Mouse (Mus musculus) forebrain, embryonic 14.5 days (tissue): ENCODE data around the gene Col15a1. TPM values are rescaled to one million over a fixed set of nuclear protein-coding genes. Genes with fewer than 3 reads are reported as not detected.

ENCODE experiments used
- ATAC-seq: fragments of 200-750 bp; cut with Nextera tagmentation; 2 replicates; pipeline ENCODE4 v1.8.0; 2017; ENCODE audit warnings: mild to moderate bottlenecking, moderate library complexity
- DNase-seq: peaks from one replicate; pipeline ENCODE4 v3.0.0-alpha.2; 2015; ENCODE audit warnings: low spot score
- H3K27ac ChIP-seq: fragments of 300-500 bp; sonication (generic); 2 replicates; pipeline ENCODE4 v1.5.1; 2014; ENCODE audit warnings: low read depth, mild to moderate bottlenecking, control low read depth, low read length, moderate library complexity
- H3K27me3 ChIP-seq: fragments of 300-500 bp; sonication (generic); replicated peaks from 2 replicates; pipeline ENCODE4 v1.6.1; 2014; ENCODE audit warnings: low read length, control low read depth, mixed read lengths; ENCODE audit not compliant: control insufficient read depth, insufficient read depth
- H3K36me3 ChIP-seq: fragments of 300-500 bp; sonication (generic); 2 replicates; pipeline ENCODE4 v1.6.1; 2014; ENCODE audit warnings: low read length, control low read depth; ENCODE audit not compliant: control insufficient read depth, insufficient read depth
- H3K4me1 ChIP-seq: fragments of 300-500 bp; sonication (generic); 2 replicates; pipeline ENCODE4 v1.6.1; 2014; ENCODE audit warnings: antibody characterized with exemption, low read length, control low read depth; ENCODE audit not compliant: control insufficient read depth, insufficient read depth
- H3K4me2 ChIP-seq: fragments of 300-500 bp; sonication (generic); 2 replicates; pipeline ENCODE4 v1.6.1; 2014; ENCODE audit warnings: mild to moderate bottlenecking, control low read depth, low read length
- H3K4me3 ChIP-seq: fragments of 300-500 bp; sonication (generic); 2 replicates; pipeline ENCODE4 v1.5.1; 2014; ENCODE audit warnings: low read depth, low read length, control low read depth
- H3K9ac ChIP-seq: fragments of 300-500 bp; sonication (generic); 2 replicates; pipeline ENCODE4 v1.6.1; 2014; ENCODE audit warnings: mild to moderate bottlenecking, low read length, control low read depth, moderate library complexity
- H3K9me3 ChIP-seq: fragments of 300-500 bp; sonication (generic); replicated peaks from 2 replicates; pipeline ENCODE4 v1.6.1; 2016; ENCODE audit warnings: low read length, control low read depth, mixed read lengths; ENCODE audit not compliant: control insufficient read depth
- WGBS: fragments of 180-500 bp; shearing (Covaris S2); extraction: QIAGEN DNeasy Blood & Tissue Kit; methylation state at CpG from one replicate; pipeline ENCODE4 v1.1.7; 2014; 5-methylcytosine and 5-hydroxymethylcytosine counted together
- polyA plus RNA-seq: library from polyadenylated mRNA; unstranded; fragments of >200 nt; fragmentation: Nextera tagmentation; extraction: Ambion mirVana; gene quantifications from 2 replicates; pipeline ENCODE4 v1.2.1, GENCODE M21; 2014

The Col15a1 gene
- 1.9 TPM in 2 replicates for polyA plus RNA-seq

GRCm38 (mm10) chr4:47207969-47208420, at the start of gene Col15a1:
Gene Col15a1, plus strand, starts transcription at chr4:47208161.
- Histone ChIP-seq H3K27me3 (peaks cover 41% of the 10 kb centered on the region), H3K9me3 (no peaks in the 10 kb centered on the region), H3K27ac (no peak within 1 kb of the TSS), H3K4me2 (peak within 1 kb of the TSS; percentile 73), H3K36me3 (no peaks in the 10 kb centered on the region), H3K4me3 (peak within 1 kb of the TSS; percentile 40), H3K4me1 (no peaks in the 10 kb centered on the region), H3K9ac (peak within 1 kb of the TSS; percentile 60)
- under 1% methylated on average over 19 of the region's 45 CpGs for WGBS
- ATAC-seq = peak; percentile 42; the same call in 1 of the 2 replicates
- peak; percentile 17 for DNase-seq

DNA sequence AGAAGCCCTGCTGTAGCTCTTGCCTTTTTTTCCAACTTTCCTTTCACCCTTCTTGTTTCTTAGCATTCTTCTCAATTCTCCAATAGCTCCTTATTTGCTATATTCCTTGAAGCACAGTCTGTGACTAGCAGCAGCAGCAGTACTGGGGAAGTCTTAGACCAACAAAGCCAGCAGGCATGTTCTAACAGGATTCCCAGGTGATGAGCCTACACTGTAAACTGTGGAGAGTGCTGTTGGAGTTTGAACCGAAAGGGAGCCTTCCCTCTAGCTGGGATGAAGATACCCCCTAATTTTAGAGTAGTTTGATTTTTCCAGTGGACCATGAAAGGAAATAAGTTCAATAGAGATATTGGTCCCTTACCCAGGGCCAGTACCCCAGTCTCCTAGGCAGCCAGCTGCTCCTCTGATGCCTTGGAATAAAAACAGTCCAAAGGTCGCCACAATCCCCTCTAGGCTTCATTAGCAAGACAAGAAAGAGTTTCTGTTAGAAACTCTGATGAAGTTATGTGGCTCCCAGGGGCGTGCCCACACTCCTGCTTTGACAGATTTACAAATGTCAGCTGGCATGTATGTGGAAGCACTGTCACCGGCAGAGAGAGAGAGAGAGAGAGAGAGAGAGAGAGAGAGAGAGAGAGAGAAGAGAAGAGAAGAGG, 46.7 kb upstream of the Col15a1 start:
- no peak overlapping the region for H3K9ac ChIP-seq
- ATAC-seq = peak; percentile 63
- peak; percentile 48 for DNase-seq
- H3K4me3 ChIP-seq = no peak overlapping the region
- no peaks in the 10 kb centered on the region for H3K36me3 ChIP-seq
- 7% methylated on average over 3 of the region's 4 CpGs for WGBS
- H3K27me3 ChIP-seq = no peaks in the 10 kb centered on the region
- no peak overlapping the region for H3K4me2 ChIP-seq
- H3K4me1 ChIP-seq = no peaks in the 10 kb centered on the region
- H3K27ac ChIP-seq = no peak overlapping the region
- H3K9me3 ChIP-seq = no peaks in the 10 kb centered on the region; the same call in 1 of the 2 replicates

DNA sequence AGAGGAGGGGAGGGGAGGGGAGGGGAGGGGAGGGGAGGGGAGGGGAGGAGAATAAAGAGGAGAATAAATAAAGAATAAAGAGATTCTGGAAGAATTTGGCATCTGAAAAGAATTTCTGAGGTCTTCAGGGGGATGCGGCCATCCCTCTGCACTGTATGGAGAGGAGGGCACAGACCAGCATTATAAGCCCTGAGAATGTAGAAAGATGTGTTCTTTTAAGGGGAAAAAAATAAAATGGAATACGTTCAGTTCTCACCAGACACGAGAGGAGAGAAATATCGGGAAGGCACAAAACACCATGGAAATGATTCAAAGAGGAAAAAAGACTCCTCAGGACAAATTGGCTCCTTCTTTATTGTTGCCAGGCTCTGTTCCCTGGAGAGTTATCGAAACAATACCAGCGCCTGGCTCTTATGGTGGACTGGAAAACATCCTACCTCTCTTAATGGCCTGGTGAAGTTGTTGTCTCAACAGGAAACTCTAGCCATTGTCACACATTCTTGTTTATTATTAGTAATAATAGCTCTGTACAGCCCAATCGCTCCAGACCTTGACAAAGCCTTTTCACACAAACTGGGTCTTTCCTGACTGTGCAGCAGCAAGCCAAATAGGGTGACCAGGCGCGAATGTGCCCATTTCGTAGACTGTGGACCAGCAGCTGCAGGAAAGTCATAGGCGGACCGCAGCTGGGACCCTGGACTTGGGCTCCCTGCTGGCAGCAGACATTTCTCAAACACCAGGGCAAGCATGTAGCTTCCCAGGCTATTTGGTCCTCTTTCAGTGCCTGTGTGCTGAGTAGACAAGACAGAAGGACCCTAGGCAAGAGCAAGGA, 46.0 kb upstream of the Col15a1 start:
- 55% methylated on average over 12 of the region's 12 CpGs for WGBS
- no peak overlapping the region for H3K27ac ChIP-seq
- H3K4me3 ChIP-seq = no peak overlapping the region
- H3K36me3 ChIP-seq = no peaks in the 10 kb centered on the region
- H3K4me2 ChIP-seq = no peak overlapping the region
- H3K27me3 ChIP-seq = no peaks in the 10 kb centered on the region
- H3K9ac ChIP-seq = no peak overlapping the region
- H3K4me1 ChIP-seq = no peaks in the 10 kb centered on the region
- no peak for ATAC-seq
- no peaks in the 10 kb centered on the region; the same call in 1 of the 2 replicates for H3K9me3 ChIP-seq
- DNase-seq = no peak

DNA sequence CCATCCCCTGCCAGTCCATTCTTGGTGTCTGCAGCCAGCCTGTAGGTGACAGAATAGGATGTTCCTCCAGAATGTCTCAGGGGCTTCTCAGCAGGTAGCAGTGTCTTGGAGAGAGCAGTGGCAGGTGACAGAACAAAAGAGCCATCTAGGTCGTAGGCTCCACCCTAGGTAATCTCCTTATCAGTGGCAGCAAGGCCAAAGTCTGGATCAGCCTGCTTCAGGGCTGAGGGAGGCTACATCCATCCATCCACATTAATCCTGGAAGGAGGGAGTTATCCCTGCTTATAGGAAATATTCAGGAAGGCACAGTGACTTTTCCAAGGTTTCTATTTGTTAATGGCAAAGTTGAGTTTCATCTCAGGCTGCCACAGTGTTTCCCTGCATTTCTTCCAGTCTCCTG, 35.6 kb upstream of the Col15a1 start:
- Histone ChIP-seq H3K4me2 (no peak overlapping the region), H3K27ac (no peak overlapping the region), H3K36me3 (no peaks in the 10 kb centered on the region), H3K4me3 (no peak overlapping the region), H3K4me1 (no peaks in the 10 kb centered on the region), H3K9me3 (no peaks in the 10 kb centered on the region), H3K27me3 (no peaks in the 10 kb centered on the region), H3K9ac (no peak overlapping the region)
- ATAC-seq (no peak), DNase-seq (no peak)
- 44% methylated on average over 1 of the region's 1 CpGs for WGBS

- H3K4me1 ChIP-seq = no peaks in the 10 kb centered on the region
- no peak overlapping the region for H3K27ac ChIP-seq
- H3K4me2 ChIP-seq = no peak overlapping the region
- no peak overlapping the region for H3K4me3 ChIP-seq
- WGBS = 89% methylated on average over 8 of the region's 8 CpGs
- ATAC-seq (no peak), DNase-seq (no peak)
- H3K27me3 ChIP-seq = no peaks in the 10 kb centered on the region
- no peaks in the 10 kb centered on the region for H3K9me3 ChIP-seq
- no peaks in the 10 kb centered on the region for H3K36me3 ChIP-seq
- no peak overlapping the region for H3K9ac ChIP-seq
Measured at GRCm38 (mm10) chr4:47177101-47177500, 30.9 kb upstream of the Col15a1 start.

DNA sequence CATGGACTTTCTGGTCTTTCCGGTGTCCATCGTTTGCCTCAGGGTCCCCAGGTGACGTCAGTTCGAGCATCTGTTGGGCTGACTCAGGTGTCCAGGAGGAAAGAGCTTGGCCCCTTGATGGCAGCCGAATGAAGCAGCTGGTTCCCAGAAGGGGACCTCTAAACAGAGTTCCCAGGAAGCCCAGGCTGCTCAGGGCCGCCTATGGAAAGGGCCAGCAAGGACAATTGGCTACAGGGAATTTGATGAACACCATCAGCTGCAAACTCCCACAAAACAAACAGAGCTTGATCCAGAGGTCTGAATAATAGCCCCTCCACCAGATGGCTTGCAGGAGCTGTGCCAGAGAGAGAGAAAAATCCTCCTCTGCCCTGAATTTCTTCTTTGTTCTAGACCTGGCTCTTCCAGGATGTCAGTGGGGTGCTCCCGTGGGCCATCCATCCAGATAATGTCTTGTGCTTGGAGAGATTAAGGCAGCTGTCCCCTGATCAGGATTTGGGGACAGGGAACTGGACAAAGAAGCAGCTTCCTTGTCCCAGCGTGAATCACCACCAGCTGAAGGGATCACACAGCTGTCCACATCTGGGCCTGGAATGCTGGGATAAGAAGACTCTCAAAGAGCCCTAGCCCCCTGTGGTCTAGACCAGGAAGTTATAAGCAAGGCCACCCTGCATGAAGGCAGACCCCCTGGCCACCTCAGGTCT, 29.6 kb upstream of the Col15a1 start:
- ATAC-seq (no peak), DNase-seq (peak; percentile 19)
- Histone ChIP-seq H3K27ac (no peak overlapping the region), H3K4me1 (no peaks in the 10 kb centered on the region), H3K4me2 (no peak overlapping the region), H3K36me3 (no peaks in the 10 kb centered on the region), H3K9me3 (no peaks in the 10 kb centered on the region), H3K4me3 (no peak overlapping the region), H3K27me3 (no peaks in the 10 kb centered on the region), H3K9ac (no peak overlapping the region)
- WGBS = 68% methylated on average over 8 of the region's 8 CpGs

DNA sequence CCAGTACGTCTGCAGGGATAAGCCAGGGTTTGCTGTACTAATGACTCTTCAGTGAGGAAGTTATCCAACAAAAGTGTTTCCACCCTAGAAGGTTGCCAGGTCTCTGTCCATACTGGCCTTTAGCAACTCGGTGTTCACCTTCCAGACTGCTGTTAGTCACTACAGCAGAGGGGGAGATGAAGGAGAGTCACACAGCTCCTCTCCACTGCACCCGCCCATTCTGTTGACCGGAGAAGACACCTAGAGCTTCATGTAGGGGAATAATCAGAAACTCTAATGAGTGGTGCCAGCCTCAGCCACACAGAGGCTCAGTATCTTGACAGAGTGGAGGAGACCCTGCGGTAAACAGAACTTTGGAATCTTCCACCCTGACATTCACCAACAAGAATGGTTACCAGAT, 28.4 kb upstream of the Col15a1 start:
- ATAC-seq (no peak), DNase-seq (no peak)
- Histone ChIP-seq H3K9ac (no peak overlapping the region), H3K27me3 (no peaks in the 10 kb centered on the region), H3K27ac (no peak overlapping the region), H3K4me2 (no peak overlapping the region), H3K4me3 (no peak overlapping the region), H3K36me3 (no peaks in the 10 kb centered on the region), H3K9me3 (no peaks in the 10 kb centered on the region), H3K4me1 (no peaks in the 10 kb centered on the region)
- WGBS = 87% methylated on average over 5 of the region's 5 CpGs

DNA sequence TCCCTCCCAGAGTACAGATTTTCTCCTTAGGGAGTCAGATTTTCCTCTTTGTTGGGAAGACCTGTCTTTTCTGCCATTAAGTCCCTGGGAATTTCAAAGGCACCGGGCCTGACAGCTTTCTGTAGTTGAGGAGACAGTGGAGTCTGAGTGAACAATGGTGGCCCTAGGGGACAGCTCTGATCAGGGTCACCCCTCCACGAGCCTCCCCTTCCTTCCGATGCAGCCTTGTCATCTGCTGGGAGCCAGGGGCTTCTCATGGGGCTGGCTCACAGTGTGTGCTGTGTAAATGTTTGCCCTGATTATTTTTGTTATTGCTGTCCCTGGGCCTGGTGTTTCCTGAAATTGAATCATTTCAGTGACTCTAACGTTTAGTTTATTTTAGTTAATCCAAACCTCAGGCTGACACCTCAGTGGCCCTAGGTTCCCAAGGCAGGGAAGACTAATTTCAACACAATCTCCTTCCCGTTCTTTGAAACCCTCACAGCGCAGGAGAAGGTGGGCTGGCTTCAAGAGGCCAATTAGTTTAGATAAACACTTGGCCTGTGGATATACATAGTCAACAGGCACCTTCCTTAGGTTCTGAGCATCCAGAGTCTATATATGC, 23.8 kb upstream of the Col15a1 start:
- Histone ChIP-seq H3K9me3 (no peaks in the 10 kb centered on the region), H3K27ac (no peak overlapping the region), H3K36me3 (no peaks in the 10 kb centered on the region), H3K9ac (no peak overlapping the region), H3K27me3 (no peaks in the 10 kb centered on the region), H3K4me1 (no peaks in the 10 kb centered on the region), H3K4me2 (no peak overlapping the region), H3K4me3 (no peak overlapping the region)
- ATAC-seq (no peak), DNase-seq (no peak)
- 44% methylated on average over 6 of the region's 6 CpGs for WGBS
